Mouse (Mus musculus): ENCODE results near the gene Spats2.
"Not testable (repeated sequence)": the region's sequence is repeated elsewhere in the genome, so short reads cannot be mapped to it uniquely, and the experiment has no call there.

Gene Spats2

GRCm38 (mm10) chr15:99150516-99150915 lies 24.8 kb downstream of the Spats2 start:
- no peak for DNase-seq

DNA sequence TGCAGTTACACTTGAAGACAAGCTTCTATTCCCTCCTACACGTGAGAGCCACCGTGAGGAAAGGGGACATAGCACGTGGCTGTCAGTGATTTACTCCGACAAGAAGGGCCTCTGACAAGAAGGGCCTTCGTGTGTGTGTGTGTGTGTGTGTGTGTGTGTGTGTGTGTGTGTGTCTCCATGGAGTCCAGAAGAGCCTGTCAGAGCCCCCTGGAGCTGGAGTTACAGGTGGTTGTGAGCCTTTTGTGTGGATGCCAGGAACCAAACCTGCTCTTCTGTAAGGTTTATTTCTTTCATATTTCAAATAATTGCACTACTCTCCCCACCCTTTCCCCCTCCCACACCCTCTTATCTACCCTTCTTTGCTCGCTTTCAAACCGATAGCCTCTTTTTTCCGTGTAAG lies 25.6 kb downstream of the Spats2 start:
- DNase-seq: no peak

DNA sequence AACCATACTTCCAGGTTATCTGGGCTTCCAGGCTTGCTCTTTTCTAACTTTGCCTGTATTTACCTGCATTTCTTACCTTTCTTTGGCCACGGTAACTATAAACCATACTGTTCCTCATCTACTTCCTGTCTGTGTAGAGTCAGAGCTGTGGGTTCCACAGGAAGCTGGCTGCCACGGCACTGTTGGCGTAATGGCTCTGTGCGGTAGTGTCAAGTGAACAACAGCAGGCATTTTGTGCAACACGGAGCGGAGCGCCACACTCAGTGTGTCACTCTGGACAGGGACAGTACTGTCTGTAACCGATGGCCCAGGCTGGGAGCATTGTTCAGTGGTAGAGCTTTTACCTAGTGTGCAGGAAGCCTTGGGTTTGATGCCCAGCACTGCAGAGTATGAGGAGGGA lies 27.8 kb downstream of the Spats2 start:
- no peak for DNase-seq

GRCm38 (mm10) chr15:99154515-99154914 lies 28.8 kb downstream of the Spats2 start:
- not testable (repeated sequence) for DNase-seq

GRCm38 (mm10) chr15:99163512-99164365 lies 38.0 kb downstream of the Spats2 start:
- peak; percentile 9 for DNase-seq

DNA sequence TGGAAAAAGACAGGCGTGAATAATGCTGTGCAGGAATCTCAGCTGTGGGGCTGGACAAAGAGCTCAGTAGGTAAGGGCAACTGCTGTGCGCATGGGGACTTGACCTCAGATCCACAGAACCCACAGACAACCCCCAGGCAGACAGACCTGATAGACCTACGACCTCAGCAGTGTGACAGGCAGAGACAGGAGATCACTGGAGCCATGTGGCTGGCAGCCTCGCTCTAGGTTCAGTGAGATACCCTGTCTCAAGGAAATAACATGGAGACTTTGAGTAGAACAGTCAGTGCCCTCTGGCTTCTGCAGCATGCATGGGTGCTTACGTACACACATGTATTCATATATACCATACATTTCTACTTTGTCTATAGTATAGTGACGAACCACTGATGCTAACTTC lies 46.4 kb downstream of the Spats2 start:
- DNase-seq: no peak

DNA sequence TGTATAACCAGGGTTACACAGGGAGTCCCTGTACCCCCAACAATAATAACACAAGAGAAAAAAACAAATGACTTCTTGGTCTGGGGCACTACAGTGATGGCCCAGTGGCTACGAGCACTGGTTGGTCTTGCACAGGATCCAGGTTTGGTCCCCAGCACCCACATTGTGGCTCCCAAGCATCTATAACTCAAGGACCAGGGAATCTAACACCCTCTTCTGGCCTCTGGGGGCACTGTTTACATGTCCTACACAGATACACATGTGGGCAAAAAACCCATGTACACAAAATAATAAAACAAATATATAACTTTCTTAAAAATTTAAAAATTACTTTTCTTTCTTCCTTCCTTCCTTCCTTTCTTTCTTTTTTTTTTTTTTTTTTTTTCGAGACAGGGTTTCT lies 53.9 kb downstream of the Spats2 start:
- no peak for DNase-seq

- no peak for DNase-seq
Measured at GRCm38 (mm10) chr15:99184217-99184914, 58.6 kb downstream of the Spats2 start.

GRCm38 (mm10) chr15:99194358-99194757 lies 68.6 kb downstream of the Spats2 start:
- DNase-seq: no peak

DNA sequence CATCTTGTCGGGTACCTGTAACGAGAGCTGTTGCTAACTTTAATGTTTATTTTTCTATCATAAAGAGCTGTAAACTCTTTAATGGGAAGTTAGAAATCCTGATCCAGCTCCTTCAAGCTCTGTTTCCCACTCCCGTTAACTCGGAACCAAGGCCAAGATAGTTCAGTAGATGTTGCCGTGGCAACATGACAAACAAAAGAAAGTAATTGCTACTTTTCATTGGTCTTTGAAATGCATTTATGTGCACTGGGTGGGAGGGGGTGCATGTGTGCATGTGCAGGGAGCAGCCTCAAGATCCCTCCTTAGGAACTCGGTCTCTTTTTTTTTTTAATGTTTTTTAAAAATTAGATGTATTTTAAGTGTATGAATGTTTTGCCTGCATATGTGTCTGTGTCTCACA lies 69.3 kb downstream of the Spats2 start:
- peak; percentile 32 for DNase-seq

- DNase-seq: peak; percentile 21
Measured at GRCm38 (mm10) chr15:99198761-99199160, 73.0 kb downstream of the Spats2 start.

DNA sequence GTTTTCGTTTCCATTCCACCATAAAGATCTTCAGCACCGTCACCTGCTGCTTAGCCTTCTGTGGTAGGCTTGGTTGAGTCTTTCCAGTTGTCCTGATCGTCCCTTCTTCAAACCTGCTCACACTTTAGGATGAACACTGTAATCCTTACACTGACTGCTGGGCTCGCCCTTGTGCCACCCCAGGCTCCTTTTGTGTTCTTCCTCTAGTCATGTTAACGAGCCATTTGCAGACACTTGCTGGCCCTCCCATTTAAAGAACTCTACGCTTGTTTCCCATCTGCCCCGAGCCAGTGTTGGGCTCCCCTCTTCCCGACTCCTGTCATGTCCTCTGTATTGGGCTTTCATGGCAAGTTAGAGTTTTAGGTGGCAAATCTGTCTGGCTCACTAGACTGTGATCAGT lies 80.2 kb downstream of the Spats2 start:
- no peak for DNase-seq

DNA sequence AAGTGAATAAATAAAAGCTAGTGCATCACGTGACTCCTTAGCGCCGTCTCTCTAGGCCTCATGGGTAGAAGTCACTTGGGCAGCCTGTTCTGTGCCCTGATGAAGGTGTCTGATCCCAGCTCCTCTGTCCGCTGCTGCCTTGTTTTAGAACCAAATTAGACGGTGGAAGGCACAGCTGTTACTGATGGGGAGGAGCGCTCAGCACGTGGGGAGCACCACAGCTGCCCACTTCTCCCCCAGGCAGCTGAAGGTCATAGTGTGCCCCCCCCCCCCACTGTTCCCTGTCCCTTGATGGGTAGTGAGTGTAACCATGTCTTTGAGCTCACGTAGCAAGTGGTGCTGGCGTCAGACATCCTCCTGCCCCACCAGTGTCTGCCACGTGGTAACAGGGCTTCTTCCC lies 87.5 kb downstream of the Spats2 start:
- no peak for DNase-seq

DNA sequence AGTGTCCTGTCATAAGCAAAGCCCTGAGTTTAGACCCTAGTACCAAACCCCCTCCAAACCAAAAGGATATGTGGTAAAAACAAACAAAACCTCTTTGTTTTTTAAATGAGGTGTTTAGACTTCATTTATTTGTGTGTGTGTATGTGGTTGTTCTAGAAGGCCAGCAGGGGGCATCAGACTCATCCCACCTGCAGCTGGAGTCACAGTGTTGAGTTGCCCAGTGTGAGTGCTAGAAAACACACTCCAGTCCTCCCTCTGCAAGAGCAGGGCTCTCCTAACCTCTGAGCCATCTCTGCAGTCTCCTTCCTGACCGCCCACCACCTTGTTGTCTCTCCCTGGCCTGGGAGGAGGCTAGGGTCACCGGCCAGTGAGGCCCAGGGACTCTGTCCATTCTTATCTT lies 89.2 kb downstream of the Spats2 start:
- DNase-seq: peak; percentile 41

GRCm38 (mm10) chr15:99215741-99216463 lies 90.2 kb downstream of the Spats2 start:
- no peak for DNase-seq

DNA sequence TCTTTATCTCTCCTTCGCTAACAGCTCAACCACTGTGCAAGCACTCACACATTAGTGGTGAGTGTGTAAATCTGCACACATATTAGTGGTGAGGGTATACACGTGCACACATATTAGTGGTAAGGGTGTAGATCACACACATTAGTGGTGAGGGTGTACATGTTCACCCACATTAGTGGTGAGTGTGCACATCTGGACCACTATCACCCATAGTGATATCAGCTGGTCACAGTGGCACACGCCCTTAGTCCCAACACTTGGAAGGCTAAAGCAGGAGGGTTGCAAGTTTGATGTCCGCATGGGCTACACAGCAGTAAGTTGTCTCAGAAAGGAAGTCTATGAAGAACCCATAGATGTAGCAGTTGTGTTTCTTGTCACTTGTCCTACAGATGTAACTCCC lies 91.9 kb downstream of the Spats2 start:
- DNase-seq: no peak

DNA sequence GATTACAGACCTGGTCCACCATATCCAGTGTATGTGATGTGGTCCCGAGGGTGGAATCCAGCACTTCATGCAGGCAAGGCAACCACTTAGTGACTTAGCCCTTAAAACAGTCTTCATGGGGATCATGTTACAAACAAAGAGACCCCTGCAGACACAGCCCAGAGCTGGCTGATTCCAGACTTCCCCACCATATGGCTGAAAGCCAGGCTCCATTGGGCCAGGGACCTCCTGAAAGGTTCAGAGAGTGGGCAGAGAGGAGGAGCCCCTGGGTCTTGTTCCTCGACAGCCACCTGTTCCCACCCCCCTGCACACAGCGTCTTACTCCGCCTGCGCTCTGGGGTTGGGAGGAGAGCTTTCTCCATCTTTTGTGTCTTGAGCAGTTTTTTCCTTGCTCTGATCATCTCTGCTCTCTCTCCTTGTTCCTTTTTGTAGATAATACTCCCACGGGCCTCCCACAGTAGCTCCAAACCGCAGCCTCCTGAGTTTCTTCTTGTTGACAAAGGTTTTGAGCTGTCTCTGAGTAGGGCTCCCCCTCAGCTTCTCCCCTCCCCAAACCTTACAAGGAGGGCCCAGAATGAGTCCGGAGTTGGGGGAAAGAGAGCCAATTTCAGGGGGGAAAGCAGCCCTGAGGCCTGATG lies 95.7 kb downstream of the Spats2 start:
- DNase-seq: peak; percentile 69

DNA sequence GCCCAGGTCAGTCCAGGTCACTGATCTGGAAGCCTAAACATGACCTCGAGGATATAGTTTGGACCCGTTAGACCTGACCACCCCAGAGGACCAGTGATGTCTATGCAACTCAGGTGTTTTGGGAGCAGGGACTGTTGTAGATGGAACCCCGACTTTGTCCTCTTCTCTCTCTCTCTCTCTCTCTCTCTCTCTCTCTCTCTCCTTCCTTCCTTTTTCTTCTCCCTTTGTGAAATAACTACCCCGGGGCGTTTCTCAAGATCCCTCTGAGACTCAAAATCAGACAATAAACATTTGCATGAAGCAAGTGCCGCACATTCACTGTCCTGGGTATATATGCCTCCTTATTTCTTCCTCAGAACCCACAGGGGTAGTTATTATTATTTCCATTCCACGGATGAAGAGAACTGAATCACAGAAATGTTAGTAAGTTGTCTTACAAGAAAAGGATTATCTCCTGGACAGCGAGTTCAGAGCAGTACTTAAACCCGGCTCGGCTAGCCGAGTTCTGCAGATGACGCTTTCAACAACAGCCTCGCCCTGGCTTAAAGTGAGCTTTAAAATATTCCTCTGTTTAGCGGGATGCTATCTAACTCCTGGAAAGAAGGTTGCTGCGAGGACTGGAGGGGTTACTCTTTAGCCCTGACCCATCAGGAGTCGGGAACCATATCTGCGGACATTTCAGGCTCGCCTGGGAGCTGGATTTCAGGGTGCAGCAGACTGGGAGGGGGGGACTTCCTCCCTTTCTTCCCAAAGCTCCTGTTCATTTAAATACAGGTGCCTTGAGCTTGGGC lies 97.3 kb downstream of the Spats2 start:
- peak; percentile 43 for DNase-seq

DNA sequence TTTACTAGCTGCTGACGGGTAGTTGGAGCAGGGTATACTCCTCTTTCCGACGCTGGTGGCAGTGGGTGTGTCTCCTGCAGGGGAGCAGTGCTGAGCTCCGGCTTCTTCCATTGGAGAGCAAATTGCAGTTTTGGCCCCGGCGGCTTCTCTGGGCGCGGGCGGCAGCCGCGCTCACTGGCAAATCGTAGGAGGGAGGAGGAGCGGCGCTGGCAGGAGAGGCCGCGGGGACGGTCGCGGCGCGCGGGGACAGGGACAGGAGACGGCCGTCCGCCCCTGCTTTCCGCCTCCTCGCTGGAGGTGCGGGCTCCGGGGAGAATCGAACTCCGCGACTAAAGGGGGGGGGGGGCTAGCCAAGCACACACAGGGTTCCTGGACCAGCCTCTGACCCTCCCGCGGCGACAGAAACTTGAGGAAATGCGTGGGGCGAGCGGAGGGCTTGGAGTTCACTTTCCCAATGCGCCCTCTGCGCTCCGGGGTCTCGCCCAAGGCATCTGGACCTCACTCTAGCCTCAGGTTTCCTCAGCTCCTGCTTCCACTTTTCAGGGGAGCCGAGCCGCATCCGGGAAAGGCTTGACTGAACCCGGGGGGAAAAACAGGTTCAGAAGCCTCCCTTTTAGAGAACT lies 98.0 kb downstream of the Spats2 start:
- peak; percentile 61 for DNase-seq

- DNase-seq: peak; percentile 62
Measured at GRCm38 (mm10) chr15:99224208-99224911, 98.6 kb downstream of the Spats2 start, which contains the start of gene Kcnh3. Kcnh3 (plus strand) TSS chr15:99224861.
